Mouse (Mus musculus) ovary, adult 18-20 months (tissue): ENCODE results near the gene Urgcp.

Source experiments
- DNase-seq: peaks from one replicate; pipeline ENCODE4 v3.0.0; 2022; ENCODE audit warnings: low spot score, mixed read lengths

Urgcp gene

GRCm38 (mm10) chr11:5785732-5786131, 23.6 kb upstream of the Urgcp start:
- DNase-seq: no peak

- no peak for DNase-seq
Observed at GRCm38 (mm10) chr11:5782199-5782944, 20.2 kb upstream of the Urgcp start.

- DNase-seq: no peak
Observed at GRCm38 (mm10) chr11:5780035-5780499, 17.9 kb upstream of the Urgcp start.

- no peak for DNase-seq
Observed at GRCm38 (mm10) chr11:5778481-5778880, 16.3 kb upstream of the Urgcp start.

- DNase-seq: no peak
Observed at GRCm38 (mm10) chr11:5766019-5766418, 3.8 kb upstream of the Urgcp start.

- DNase-seq: no peak
Observed at GRCm38 (mm10) chr11:5762633-5762982, 432 bp upstream of the Urgcp start.

GRCm38 (mm10) chr11:5753755-5754154, 8.4 kb downstream of the Urgcp start:
- no peak for DNase-seq

GRCm38 (mm10) chr11:5744951-5745350, 17.2 kb downstream of the Urgcp start:
- no peak for DNase-seq

- DNase-seq: no peak
Observed at GRCm38 (mm10) chr11:5742106-5742505, 20.1 kb downstream of the Urgcp start.

- peak; percentile 66 for DNase-seq
Observed at GRCm38 (mm10) chr11:5740965-5741627, 21.1 kb downstream of the Urgcp start.

GRCm38 (mm10) chr11:5740599-5740964, 21.6 kb downstream of the Urgcp start:
- no peak for DNase-seq

GRCm38 (mm10) chr11:5739846-5740245, 22.3 kb downstream of the Urgcp start:
- no peak for DNase-seq

- DNase-seq: no peak
Observed at GRCm38 (mm10) chr11:5738888-5739632, 23.1 kb downstream of the Urgcp start.

GRCm38 (mm10) chr11:5737137-5737536, 25.0 kb downstream of the Urgcp start:
- no peak for DNase-seq

GRCm38 (mm10) chr11:5734323-5734722, 27.9 kb downstream of the Urgcp start:
- DNase-seq: no peak

- DNase-seq: no peak
Observed at GRCm38 (mm10) chr11:5732401-5732800, 29.8 kb downstream of the Urgcp start.

GRCm38 (mm10) chr11:5729582-5729981, 32.6 kb downstream of the Urgcp start:
- no peak for DNase-seq

GRCm38 (mm10) chr11:5718611-5719354, 43.4 kb downstream of the Urgcp start:
- DNase-seq: no peak

GRCm38 (mm10) chr11:5716938-5717705, 45.1 kb downstream of the Urgcp start:
- DNase-seq: no peak

- DNase-seq: no peak
Observed at GRCm38 (mm10) chr11:5716246-5716645, 45.9 kb downstream of the Urgcp start.

GRCm38 (mm10) chr11:5715630-5716105, 46.5 kb downstream of the Urgcp start, which contains the start of gene Mrps24:
TSS of gene Mrps24 (minus strand) at chr11:5715680.
- no peak for DNase-seq
